Mouse (Mus musculus) gastrocnemius, postnatal 4 days (tissue): Measurements from ENCODE around the gene Hs3st1. TPM values are rescaled to one million over a fixed set of nuclear protein-coding genes. Genes with fewer than 3 reads are reported as not detected.

Source experiments
- DNase-seq, 2 experiments: peaks; one replicate each; pipeline ENCODE4 v3.0.0; 2021 to 2022; ENCODE audit warnings: low spot score in 2 of 2, mixed read lengths in 2 of 2
- total RNA-seq, 2 experiments: library from RNA; stranded (reverse); gene quantifications; 2 replicates each; pipeline ENCODE4 v1.2.3; 2021

Hs3st1 gene
- total RNA-seq, 2 experiments from 2014 or later = 3.1 to 3.9 TPM

GRCm38 (mm10) chr5:39608260-39608659 lies 147.0 kb downstream of the Hs3st1 start:
- no peak for DNase-seq

DNA sequence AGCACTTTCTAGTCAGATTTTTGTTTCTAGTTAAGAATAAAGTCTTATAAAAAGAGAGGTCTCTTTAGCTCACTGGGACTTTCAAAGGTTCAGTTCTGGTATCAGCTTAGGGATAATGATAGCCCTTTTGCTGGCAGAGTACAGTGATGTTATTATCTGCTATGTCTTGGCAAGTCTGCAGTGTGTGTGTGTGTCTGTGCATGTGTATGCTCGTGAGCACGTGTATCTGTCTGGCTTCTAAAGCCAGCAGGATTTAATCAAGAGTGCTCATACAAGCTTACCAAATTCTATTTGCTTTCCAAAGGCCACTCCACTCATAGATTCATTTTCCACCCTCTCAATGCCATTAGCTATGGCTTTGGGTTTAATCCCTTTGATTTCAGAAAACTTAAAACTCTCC lies 160.5 kb downstream of the Hs3st1 start:
- DNase-seq = no peak
